Mouse (Mus musculus): ENCODE results near the gene Hdac5. TPM values are rescaled to one million over a fixed set of nuclear protein-coding genes. Genes with fewer than 3 reads are reported as not detected.
A peak's percentile ranks its signal among the peaks of the same experiment; 100 is the strongest.

The Hdac5 gene
- total and polyA plus RNA-seq, 2 experiments from 2014 or later = 61.9 to 350 TPM

DNA sequence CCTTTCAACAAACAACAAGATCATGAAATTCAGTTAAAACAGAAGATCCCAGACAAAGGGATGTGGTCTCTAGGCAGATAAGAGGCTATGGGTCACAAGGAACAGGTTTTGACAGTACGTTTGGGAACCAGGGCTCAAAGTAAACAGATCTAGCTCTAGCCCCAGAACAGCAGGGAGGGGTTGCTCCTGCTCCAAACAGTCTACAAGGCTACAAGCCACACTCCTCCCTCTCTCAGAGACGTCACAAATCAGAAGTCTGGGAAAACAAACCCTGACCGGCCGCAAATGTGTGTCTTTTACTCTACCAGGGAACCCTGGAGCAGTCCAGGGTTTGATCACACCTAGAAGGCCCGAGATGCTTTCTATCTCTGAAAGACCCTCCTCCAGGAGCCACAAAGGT, 19.0 kb downstream of the Hdac5 start:
- 72% methylated on average over 5 of the region's 5 CpGs for WGBS
- no peak overlapping the region for H3K4me3 ChIP-seq (ENCODE audit: low read length)
- H3K4me2 ChIP-seq (ENCODE audit: low read depth, low read length) = no peak overlapping the region

DNA sequence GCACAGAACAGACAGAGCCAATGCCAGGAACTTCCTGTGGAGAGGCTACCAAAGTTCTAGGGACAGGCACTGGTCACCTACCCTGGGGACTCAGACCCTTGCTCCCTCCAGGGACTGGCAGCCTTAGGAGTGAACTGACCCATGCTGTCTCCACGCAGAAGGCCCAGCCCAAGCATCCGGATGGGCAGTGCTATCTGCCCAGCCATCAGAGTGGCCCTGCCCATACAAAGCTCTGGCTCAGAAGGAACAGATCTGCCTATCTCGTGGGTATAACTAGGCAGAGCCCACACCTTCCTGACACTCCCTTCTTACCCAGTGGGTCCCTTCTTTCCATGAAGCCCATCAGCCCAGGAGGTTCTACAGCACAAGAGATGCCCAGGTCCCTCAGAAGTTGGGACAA, 19.8 kb downstream of the Hdac5 start:
- Histone ChIP-seq H3K4me2 (ENCODE audit: low read depth, low read length) (no peak overlapping the region), H3K36me3 (ENCODE audit: insufficient read depth, low read length) (peaks cover 8% of the 10 kb centered on the region), H3K27me3 (ENCODE audit: insufficient read depth, low read length) (no peaks in the 10 kb centered on the region), H3K4me3 (ENCODE audit: low read length) (no peak overlapping the region), H3K9me3 (ENCODE audit: low read length) (no peaks in the 10 kb centered on the region), H3K27ac (no peak overlapping the region), H3K4me1 (ENCODE audit: insufficient read depth, low read length) (peaks cover 20% of the 10 kb centered on the region), H3K9ac (replicated peaks; ENCODE audit: low read length) (no peak overlapping the region)
- WGBS = 69% methylated on average over 3 of the region's 3 CpGs
- TF ChIP-seq CTCF (IDR thresholded peaks at IDR 0.05; ENCODE audit: low read depth) = no peak
- DNase-seq (ENCODE audit: low spot score) (no peak), ATAC-seq (no peak)

More for the DNA sequence above, 19.0 kb downstream of the Hdac5 start:
- H3K9me3 ChIP-seq (ENCODE audit: low read length) = no peaks in the 10 kb centered on the region
- H3K27me3 ChIP-seq (ENCODE audit: insufficient read depth, low read length) = no peaks in the 10 kb centered on the region
- H3K36me3 ChIP-seq (ENCODE audit: insufficient read depth, low read length) = peaks cover 7% of the 10 kb centered on the region
- no peak overlapping the region for H3K9ac ChIP-seq (replicated peaks; ENCODE audit: low read length)
- no peak for ATAC-seq
- DNase-seq (ENCODE audit: low spot score) = no peak
- no peak for TF ChIP-seq CTCF (IDR thresholded peaks at IDR 0.05; ENCODE audit: low read depth)
- H3K27ac ChIP-seq = no peak overlapping the region
- H3K4me1 ChIP-seq (ENCODE audit: insufficient read depth, low read length) = peaks cover 28% of the 10 kb centered on the region

- no peaks in the 10 kb centered on the region for H3K27me3 ChIP-seq (ENCODE audit: insufficient read depth, low read length)
- peaks cover 17% of the 10 kb centered on the region for H3K4me1 ChIP-seq (ENCODE audit: insufficient read depth, low read length)
- peaks cover 10% of the 10 kb centered on the region for H3K36me3 ChIP-seq (ENCODE audit: insufficient read depth, low read length)
- 16% methylated on average over 2 of the region's 2 CpGs for WGBS
- TF ChIP-seq CTCF (IDR thresholded peaks at IDR 0.05; ENCODE audit: low read depth) = peak; percentile 78
- H3K27ac ChIP-seq = 0 out of 2 replicates have a peak overlapping the region, but pooled peaks have one; percentile 32
- no peak overlapping the region for H3K4me2 ChIP-seq (ENCODE audit: low read depth, low read length)
- no peak overlapping the region for H3K9ac ChIP-seq (replicated peaks; ENCODE audit: low read length)
- H3K4me3 ChIP-seq (ENCODE audit: low read length) = no peak overlapping the region
- no peaks in the 10 kb centered on the region for H3K9me3 ChIP-seq (ENCODE audit: low read length)
- ATAC-seq (0 out of 2 replicates have a peak, but pooled peaks have one; percentile 27), DNase-seq (ENCODE audit: low spot score) (peak; percentile 70)
Observed at GRCm38 (mm10) chr11:102209742-102210141, 20.2 kb downstream of the Hdac5 start.

DNA sequence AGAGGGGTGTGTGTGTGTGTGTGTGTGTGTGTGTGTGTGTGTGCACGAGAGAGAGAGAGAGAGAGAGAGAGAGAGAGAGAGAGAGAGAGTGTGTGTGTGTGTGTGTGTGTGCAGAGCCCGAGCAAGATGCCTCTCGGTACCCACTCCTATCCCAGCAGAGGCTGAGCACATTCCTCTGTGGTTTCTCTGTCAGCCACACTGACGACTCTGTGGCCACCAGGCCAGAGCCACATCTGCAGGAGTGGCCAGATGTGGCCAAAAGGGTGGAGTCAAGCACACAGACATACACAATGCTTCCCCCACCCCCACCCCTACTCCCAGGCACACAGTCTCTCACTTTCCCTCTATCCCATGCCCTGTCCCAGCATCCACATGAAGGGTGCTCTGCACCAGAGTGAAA, 21.1 kb downstream of the Hdac5 start:
- Histone ChIP-seq H3K27ac (peak overlapping the region; percentile 32; the same call in 1 of the 2 replicates), H3K9me3 (ENCODE audit: low read length) (no peaks in the 10 kb centered on the region), H3K27me3 (ENCODE audit: insufficient read depth, low read length) (no peaks in the 10 kb centered on the region), H3K4me3 (ENCODE audit: low read length) (no peak overlapping the region), H3K4me1 (ENCODE audit: insufficient read depth, low read length) (peaks cover 10% of the 10 kb centered on the region), H3K9ac (replicated peaks; ENCODE audit: low read length) (no peak overlapping the region), H3K36me3 (ENCODE audit: insufficient read depth, low read length) (peaks cover 18% of the 10 kb centered on the region), H3K4me2 (ENCODE audit: low read depth, low read length) (no peak overlapping the region)
- DNase-seq (ENCODE audit: low spot score) = no peak
- 29% methylated on average over 3 of the region's 4 CpGs for WGBS
- ATAC-seq = peak; percentile 3; the same call in 1 of the 2 replicates
- TF ChIP-seq CTCF (IDR thresholded peaks at IDR 0.05; ENCODE audit: low read depth) = no peak

DNA sequence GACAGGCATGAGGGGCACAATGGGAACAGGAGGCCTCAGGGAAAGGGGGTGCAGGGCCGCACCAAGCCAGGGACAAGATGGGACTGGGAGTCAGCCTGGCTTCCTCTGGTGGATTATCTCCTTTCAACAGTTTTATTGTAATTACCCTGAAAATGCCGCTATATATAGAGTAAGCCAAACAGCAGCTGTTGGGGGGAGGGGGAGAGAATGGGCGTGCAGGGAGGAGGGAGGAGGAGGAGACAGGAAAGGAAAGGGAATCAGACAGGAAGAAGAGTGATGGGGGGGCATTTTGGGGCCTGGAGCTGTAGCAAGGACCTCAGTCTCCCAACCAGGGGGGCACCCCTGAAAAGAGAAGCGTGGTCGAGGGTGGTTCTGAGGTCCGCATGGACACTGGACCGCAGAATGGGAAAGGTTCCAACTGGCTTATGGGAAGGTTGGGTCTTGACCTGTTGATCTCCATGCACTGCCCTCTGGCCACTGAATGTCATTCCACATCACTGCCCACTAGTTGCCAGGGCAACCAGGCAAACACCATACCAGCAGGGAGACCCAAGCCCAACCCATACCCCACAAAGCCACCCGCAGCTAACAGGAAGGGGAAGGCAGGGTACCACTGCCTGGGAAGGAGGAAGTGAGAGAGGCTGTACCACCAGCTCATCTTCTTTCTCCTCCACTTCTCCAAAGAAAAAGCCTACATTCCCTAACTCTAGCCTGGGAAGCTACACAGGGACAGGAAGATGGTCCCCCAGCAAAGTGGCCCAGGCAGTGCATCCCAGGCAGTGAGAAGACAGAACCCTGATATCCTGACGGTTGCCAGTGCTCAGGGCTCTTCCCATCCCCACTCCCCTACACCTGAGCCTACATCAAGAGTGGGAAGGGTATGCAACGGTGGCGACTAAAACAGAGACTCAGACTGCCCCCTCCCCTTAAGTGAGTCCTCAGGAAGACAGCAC, 21.9 kb downstream of the Hdac5 start:
- no peak for TF ChIP-seq CTCF (IDR thresholded peaks at IDR 0.05; ENCODE audit: low read depth)
- Histone ChIP-seq H3K27ac (peak overlapping the region; percentile 46; the same call in 1 of the 2 replicates), H3K4me1 (ENCODE audit: insufficient read depth, low read length) (peaks cover 10% of the 10 kb centered on the region), H3K9me3 (ENCODE audit: low read length) (no peaks in the 10 kb centered on the region), H3K9ac (replicated peaks; ENCODE audit: low read length) (no peak overlapping the region), H3K27me3 (ENCODE audit: insufficient read depth, low read length) (no peaks in the 10 kb centered on the region), H3K4me2 (ENCODE audit: low read depth, low read length) (no peak overlapping the region), H3K4me3 (ENCODE audit: low read length) (no peak overlapping the region), H3K36me3 (ENCODE audit: insufficient read depth, low read length) (peaks cover 23% of the 10 kb centered on the region)
- WGBS = 22% methylated on average over 11 of the region's 11 CpGs
- ATAC-seq (peak; percentile 33; the same call in 1 of the 2 replicates), DNase-seq (ENCODE audit: low spot score) (peak; percentile 43)

- Histone ChIP-seq H3K36me3 (ENCODE audit: insufficient read depth, low read length) (peaks cover 26% of the 10 kb centered on the region), H3K9ac (replicated peaks; ENCODE audit: low read length) (no peak overlapping the region), H3K4me3 (ENCODE audit: low read length) (no peak overlapping the region), H3K4me1 (ENCODE audit: insufficient read depth, low read length) (peaks cover 10% of the 10 kb centered on the region), H3K4me2 (ENCODE audit: low read depth, low read length) (no peak overlapping the region), H3K27ac (no peak overlapping the region), H3K27me3 (ENCODE audit: insufficient read depth, low read length) (no peaks in the 10 kb centered on the region), H3K9me3 (ENCODE audit: low read length) (no peaks in the 10 kb centered on the region)
- no peak for TF ChIP-seq CTCF (IDR thresholded peaks at IDR 0.05; ENCODE audit: low read depth)
- WGBS = 66% methylated on average over 23 of the region's 30 CpGs
- ATAC-seq (no peak), DNase-seq (ENCODE audit: low spot score) (no peak)
Observed at GRCm38 (mm10) chr11:102206481-102206880, 23.5 kb downstream of the Hdac5 start.
